Mouse (Mus musculus) NIH3T3 (cell line): ENCODE measurements around the gene Map10.

Experiments used
- DNase-seq: peaks from one replicate; pipeline ENCODE4 v3.0.0-alpha.2; 2012; ENCODE audit warnings: low read depth

Gene Map10

DNA sequence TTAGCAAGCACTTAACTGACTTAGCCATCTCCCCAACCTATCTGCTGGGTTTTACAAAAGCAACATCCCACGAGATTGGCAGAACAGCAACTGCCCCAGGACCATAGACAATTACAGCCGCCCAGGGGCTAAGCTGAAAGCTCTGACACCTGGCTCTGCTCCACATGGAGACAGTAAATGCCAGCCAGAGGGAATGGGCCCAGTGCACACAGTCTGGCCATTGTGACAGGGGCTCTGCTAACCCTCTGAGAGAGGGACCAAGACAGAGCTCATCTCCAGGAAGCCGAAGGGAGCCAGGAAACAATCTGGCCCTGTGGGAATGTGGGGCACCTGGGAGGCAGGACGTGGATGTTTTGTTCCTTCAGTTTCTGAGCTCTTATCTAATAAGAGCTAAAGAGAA lies 46.6 kb downstream of the Map10 start:
- no peak for DNase-seq

- no peak for DNase-seq
Measured at GRCm38 (mm10) chr8:125716613-125717012, 47.0 kb downstream of the Map10 start.

DNA sequence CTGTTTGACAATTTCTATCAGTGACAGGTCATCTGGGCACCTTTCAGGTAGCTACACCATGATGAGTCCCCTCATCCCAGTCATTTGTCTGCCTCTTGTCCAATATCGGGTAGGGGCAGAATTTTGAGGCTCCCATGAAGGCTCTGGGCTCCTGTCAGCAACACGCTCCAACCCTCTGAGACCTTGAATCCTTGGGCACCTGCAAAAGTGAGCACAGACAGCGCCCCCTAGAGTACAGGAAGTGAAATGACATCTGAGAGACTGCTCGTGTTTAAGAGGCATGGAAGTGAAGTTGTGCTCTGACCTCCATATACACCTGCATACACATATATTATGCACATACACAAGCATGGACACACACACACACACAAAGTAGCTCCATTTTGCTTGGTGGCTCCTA lies 49.3 kb downstream of the Map10 start:
- no peak for DNase-seq

DNA sequence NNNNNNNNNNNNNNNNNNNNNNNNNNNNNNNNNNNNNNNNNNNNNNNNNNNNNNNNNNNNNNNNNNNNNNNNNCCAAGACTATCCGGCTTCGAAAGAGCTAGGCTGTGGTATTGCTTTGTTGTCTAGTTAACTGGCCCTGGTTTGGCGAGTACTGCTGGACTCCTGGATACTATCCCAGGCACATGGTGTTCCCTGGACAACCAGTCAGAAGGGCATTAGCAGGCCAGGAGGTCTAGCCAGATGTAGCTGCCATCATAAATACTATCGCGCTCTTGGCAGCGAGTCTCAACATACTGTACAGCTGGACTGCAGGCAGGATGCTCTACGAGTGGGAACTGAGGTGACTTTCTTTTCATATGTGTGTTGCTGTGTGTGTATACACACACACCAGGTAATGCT lies 53.1 kb downstream of the Map10 start:
- DNase-seq: peak; percentile 64
